Mouse (Mus musculus) left cerebral cortex, postnatal 36 days (tissue): ENCODE measurements around the gene Ppt1. TPM values are rescaled to one million over a fixed set of nuclear protein-coding genes. Genes with fewer than 3 reads are reported as not detected.
"Not testable (repeated sequence)": the region's sequence is repeated elsewhere in the genome, so short reads cannot be mapped to it uniquely, and the experiment has no call there.

ENCODE experiments used
- DNase-seq, 2 experiments: peaks; one replicate each; pipeline ENCODE4 v3.0.0; 2021 to 2022; ENCODE audit warnings: low spot score in 2 of 2, mixed read lengths in 1 of 2
- intact Hi-C: fragments of 180-260 bp; cut with DNase I; formaldehyde crosslinking; loops from one replicate; pipeline ENCODE4 v1.15.1; 2025
- total RNA-seq, 2 experiments: library from RNA; stranded (reverse); gene quantifications; 2 replicates each; pipeline ENCODE4 v1.2.3; 2021

Ppt1 gene
- 10 to 100 TPM; 95.5 to 96.6 TPM for total RNA-seq

DNA sequence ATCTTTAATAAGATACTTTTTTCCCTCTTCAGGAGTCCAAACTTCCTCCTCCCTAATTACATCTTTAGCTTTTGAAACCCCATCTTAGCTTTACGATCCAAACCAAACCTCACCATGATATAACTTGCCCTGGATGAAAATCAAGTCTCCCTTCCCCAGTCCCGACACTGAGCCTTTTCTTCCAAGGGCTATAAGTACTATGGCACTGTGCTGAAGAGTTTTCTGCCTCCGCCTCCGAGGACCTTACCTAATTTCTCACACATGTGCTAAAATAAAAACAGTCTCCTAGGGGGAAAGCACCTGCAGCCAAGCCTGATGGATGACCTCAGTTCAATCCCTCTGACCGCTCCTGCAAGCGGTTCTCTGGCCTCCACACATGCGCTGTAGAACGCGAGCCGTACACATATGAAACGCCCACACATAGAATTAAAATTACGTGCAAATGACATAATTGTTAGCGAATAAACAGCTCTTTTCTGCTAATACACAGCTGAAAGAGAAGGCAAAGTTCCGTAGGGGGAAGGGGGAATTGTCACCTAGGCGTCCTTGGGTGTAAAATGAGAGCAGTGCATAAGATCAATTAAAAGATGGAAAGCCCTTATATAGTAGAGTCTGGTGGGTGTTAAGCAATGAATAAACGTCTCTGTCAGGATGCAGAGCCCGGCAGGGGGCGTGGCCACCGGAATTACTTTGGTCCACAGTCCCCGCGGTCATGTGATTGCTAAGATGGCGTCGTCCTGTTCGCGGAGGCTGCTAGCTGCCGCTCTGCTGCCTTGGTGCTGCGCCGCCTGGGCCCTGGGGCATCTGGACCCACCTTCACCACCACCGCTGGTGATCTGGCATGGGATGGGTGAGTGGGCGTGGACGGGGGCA is at the start of gene Ppt1:
Gene Ppt1 (plus strand): TSS at position 713 of the 873 bp plus-strand sequence.
- peak; percentile 90 to 91 for DNase-seq
- intact Hi-C loops: no loop called here

GRCm38 (mm10) chr4:122789335-122790089 is 46.5 kb upstream of the Ppt1 start:
- DNase-seq: no peak
- intact Hi-C loops: no loop called here

GRCm38 (mm10) chr4:122808108-122808507 is 27.9 kb upstream of the Ppt1 start:
- DNase-seq: peak; percentile 50 to 55
- intact Hi-C loops: loop anchor here (5.0 kb wide), 2 partner anchors 174 to 1566 kb away; no protein-coding TSS in a partner anchor

DNA sequence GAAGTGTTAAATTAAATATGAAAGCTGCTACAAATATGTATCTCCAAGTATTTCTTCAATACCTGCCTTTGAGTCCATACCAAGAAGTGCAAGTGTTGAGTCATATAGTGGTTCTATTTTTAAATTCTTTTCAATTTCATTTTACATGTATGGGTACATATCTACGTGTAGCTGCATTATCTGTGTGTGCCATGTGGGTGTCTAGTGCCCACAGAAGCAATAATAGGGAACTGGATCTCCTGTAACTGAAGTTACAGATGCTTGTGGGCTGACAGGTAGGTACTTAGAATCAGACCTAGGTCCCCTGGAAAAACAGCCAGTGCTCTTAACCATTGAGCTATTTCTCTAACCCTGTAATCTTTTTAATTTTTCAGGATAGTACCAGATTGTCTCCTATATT is 24.9 kb upstream of the Ppt1 start:
- intact Hi-C loops: loop anchor here (10.0 kb wide), 1 partner anchor 274 kb away; no protein-coding TSS in a partner anchor
- no peak for DNase-seq

DNA sequence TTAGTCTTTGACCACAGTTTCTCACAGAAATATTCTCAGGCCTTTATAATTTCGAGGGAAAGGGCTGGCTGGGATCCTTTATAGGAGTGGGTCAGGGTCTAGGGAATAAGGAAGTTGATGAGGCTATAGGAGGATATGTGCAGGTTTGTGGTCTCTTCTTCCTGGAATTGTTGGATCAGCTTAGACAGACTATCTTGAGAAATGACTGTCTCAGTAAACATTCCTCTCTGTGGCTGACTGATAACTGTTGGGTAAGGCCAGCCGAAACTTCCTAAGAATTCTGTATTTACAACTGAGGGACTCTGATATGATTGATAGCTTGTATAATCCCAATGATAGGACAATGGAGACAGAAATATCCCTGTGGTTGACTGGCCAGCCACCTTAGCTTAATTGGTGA is 24.2 kb upstream of the Ppt1 start:
- intact Hi-C loops: loop anchor here (10.0 kb wide), 1 partner anchor 273 kb away; no protein-coding TSS in a partner anchor
- DNase-seq: no peak

- no peak for DNase-seq
- intact Hi-C loops: loop anchor here (10.0 kb wide), 1 partner anchor 269 kb away; no protein-coding TSS in a partner anchor
Measured at GRCm38 (mm10) chr4:122816202-122816601, 19.8 kb upstream of the Ppt1 start.

DNA sequence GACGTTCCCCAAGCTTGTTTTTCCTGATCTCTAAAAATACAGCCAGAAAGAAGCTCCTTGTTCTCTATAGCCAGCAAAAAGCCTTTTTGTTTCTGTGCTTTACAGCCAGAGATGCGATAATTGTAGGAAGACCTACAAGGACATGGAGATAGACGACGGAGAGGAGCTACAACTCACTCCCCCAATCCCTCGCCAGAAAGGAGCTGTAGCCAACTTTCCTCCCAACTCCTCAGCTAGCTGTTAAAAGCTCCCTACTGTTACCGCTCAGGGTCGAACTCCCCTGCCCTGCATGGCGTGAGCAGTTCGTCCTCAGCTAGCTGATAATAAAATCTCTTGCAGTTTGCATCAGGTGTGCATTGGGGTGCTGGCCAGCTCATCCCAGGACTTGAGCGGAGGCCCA is 15.1 kb upstream of the Ppt1 start:
- DNase-seq, intact Hi-C loops: not testable (repeated sequence)

DNA sequence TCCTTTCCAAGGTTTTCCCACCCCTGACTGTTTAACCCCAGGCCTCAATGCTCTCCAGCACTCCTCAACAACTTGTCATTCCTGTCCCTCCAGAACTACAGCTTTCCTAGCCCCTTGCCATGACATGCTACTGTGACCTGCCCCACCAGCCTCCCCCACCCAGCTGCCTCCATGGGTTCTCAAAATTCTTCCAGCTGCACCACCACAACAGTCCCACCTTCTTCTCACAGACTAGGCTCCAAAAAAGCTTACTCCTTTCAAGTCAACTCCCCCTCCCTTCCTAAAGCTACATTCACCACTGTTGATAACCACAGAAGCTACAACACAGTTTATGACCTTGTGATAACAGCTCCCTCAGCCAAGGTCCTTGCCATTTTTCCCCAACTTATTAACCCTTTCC is 8.4 kb upstream of the Ppt1 start:
- intact Hi-C loops: no loop called here
- no peak for DNase-seq

DNA sequence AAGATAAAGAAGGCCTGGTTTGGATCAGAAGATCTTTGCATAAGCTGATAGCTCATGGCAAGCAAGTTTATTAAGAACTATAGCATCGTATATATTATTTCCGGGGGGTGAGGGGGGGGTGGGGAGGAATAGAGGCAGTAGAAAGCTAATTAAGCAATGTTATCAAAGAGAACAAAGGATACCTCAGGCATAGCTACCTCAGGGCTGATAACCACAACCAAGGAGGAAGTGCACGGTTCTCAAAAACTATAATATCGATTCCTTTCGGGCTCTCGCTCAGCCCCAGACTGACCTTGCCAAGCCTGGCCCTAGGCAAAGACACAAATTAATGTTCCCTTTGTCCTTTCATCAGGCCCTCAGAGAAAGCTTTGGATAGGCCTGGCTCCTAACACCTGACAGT is 6.7 kb upstream of the Ppt1 start:
- intact Hi-C loops: no loop called here

DNA sequence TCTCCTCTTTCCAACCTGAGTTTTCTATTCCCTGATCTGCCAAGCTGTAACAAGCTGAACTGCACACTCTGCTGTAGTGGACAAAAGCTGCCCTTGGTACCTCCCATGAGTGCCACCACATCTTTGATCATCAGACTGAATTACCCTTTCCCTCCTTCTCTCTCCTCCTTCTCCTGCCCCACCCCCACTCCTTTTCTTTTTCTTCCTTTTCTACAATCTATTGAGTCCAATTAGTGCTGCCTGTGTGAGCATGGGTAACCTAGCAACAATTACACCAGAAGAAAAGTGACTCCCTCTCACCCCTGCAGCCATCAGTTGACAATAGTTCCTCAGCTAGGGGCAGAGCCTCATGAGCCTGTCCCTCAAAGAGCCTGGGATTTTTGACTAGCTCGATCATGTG is 4.2 kb upstream of the Ppt1 start:
- DNase-seq: no peak
- intact Hi-C loops: no loop called here

More for the DNA sequence above, 6.7 kb upstream of the Ppt1 start:
- no peak for DNase-seq

GRCm38 (mm10) chr4:122836403-122836775 is 347 bp downstream of the Ppt1 start:
- intact Hi-C loops: no loop called here
- no peak for DNase-seq

DNA sequence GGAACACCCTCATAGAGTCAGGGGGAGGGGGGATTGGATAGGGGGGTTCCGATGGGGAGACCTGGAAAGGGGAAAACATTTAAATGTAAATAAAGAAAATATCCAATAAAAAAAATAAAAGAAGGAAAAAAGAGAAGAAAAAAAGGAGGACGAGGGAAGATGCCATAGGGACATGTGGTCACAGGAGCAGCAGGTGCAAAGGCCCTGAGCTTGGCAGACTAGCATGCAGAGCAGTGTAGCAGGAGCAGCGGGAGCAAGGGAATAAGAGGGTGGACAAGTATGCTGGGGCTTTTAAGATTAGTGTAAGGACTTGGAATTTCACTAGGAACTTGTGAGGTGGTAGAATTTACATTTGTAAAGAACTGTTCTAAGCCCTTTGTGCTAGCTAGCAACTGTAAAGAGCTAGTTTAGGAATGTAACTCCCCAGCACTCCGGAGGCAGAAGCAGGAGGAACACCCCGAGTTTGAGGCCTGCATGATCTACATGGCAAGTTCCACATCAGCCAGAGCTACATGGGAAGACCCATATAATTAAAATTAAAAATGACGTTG is 1.2 kb downstream of the Ppt1 start:
- intact Hi-C loops: no loop called here
- no peak for DNase-seq

DNA sequence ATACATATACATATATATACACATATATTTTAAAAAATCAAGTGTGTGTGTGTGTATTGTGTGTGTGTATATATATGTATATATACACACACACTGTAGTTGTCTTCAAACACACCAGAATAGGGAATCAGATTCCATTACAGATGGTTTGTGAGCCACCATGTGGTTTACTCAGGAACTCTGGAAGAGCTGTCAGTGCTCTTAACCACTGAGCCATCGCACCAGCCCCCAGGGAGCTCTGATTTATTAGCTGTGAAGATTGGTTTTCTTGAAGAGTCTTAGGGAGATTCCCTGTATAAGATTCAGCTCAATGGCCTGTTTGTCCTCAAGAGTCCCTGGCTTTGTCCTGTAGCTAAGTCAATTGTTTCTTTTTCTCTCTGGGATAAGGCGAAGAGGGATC is 2.0 kb downstream of the Ppt1 start:
- DNase-seq: no peak
- intact Hi-C loops: no loop called here

GRCm38 (mm10) chr4:122838416-122838815 is 2.4 kb downstream of the Ppt1 start:
- intact Hi-C loops: no loop called here

DNA sequence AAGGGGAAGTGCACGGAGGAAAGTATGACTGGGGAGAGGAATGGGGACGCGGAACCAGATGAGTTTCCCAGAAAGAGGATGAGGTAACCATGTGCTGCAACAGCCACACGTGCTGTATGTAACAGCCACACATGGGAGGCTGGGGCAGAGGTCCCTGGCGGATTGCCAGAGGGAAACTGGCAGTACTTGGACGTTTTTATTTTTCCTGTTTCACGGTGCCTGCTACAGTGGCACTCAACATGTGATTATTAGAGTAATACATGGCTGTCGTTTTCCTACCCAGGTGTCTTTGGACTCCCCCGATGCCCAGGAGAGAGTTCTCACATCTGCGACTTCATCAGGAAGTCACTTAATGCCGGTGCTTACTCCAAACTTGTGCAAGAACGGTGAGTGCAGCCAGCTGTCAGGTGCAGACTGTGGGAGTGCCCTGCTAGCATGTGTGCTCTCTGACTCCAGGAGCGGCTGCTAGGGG is 12.1 kb downstream of the Ppt1 start:
- intact Hi-C loops: no loop called here
- no peak for DNase-seq

More at GRCm38 (mm10) chr4:122838416-122838815, 2.4 kb downstream of the Ppt1 start:
- DNase-seq: no peak

DNA sequence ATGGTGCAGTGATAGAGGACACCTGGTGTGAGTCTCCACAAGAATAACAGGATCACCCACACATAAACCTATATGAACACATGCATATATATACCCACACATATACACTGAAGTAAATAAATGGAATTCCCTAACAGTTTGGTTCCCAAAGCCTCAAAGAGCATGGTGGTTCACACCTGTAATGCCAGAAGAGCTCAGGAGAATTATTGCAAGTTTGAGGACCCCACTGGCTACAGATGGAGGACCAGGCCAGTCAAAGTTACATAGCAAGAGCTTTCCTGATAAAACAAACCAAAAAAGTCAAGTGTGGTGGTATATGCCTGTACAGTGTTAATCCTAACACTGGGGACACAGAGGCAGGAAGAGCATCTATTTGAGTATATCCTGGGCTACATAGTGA is 15.5 kb downstream of the Ppt1 start:
- no peak for DNase-seq
- intact Hi-C loops: no loop called here

DNA sequence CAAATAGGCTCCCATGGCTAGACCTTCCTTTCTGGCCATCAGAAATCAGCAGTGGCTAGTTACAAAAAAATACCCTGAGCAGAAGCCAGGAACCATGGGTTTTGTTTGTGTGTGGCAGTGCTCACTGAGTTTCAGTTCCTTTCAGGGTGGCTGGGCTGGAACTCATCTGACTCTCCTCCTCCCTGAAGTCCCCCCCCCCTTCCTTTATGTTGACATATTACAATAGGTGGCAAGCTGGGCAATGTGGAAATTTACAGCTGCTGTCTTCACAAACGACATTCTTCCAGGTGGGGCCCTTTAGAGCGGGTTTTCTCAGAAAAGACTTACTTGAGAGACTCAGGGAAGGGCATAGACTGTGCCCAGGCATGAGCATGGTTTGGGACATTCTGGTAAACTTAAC is 17.6 kb downstream of the Ppt1 start:
- no peak for DNase-seq
- intact Hi-C loops: no loop called here

- intact Hi-C loops: no loop called here
- DNase-seq: no peak
Measured at GRCm38 (mm10) chr4:122854770-122855169, 18.7 kb downstream of the Ppt1 start.

GRCm38 (mm10) chr4:122857909-122858308 is 21.9 kb downstream of the Ppt1 start:
- intact Hi-C loops: no loop called here
- no peak for DNase-seq

GRCm38 (mm10) chr4:122859096-122859674 is 23.1 kb downstream of the Ppt1 start:
- no peak for DNase-seq
- intact Hi-C loops: no loop called here
